Mouse (Mus musculus) lung, postnatal 14 days (tissue): ENCODE measurements at regions not wholly inside any gene's neighbourhood (a gene's known extent, or its start where the extent isn't known, plus 50 kb on each side); places are given as distances from the start of the nearest gene placed in this dataset.

ENCODE experiments used
- DNase-seq: peaks from one replicate; pipeline ENCODE4 v3.0.0; 2021

- no peak for DNase-seq
Observed at GRCm38 (mm10) chr19:14347026-14347425, 250.8 kb downstream of the Tle4 start.

DNA sequence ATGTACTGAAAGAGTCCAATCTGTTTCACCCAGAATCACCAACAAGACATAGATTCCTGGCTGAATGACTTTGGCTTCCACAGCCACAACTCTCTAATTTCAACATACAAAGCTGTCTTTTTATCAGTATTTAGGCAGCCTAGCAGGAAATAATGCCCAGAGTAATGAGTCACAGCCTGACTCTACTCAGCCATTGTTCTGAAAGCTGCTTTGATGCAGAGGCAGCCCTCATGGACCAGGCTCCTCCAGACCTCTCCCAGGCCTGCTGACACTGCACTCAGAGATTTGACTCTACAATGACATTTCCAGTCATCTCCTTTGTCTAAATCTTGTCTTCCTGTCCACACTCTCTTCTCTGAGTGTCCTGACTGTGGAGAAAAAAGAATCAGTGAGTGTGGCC, 250.4 kb downstream of the Tle4 start:
- DNase-seq, result no peak

DNA sequence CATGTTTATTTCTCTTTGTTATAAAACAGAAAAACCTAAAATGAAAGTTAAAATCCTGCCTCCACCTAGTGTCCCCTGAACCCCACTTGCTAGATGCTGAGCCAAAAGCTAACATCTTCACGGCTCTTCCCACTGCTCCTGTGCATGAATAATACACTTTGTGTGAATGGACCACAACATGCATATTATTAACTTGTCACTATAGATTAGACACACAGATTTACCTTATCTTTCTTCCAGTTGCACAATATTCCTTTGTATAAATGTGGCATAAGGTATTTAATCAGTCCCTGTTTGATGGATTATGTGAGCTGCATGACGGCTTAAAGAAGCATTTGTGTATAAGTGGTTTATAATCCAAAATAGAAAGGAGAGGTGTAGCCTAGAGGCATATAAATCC, 248.1 kb downstream of the Tle4 start:
- no peak for DNase-seq

GRCm38 (mm10) chr19:14351728-14352340, 246.0 kb downstream of the Tle4 start:
- DNase-seq, result no peak

- no peak for DNase-seq
Observed at GRCm38 (mm10) chr19:14352551-14352950, 245.3 kb downstream of the Tle4 start.

- DNase-seq, result no peak
Observed at GRCm38 (mm10) chr19:14353151-14353550, 244.7 kb downstream of the Tle4 start.

DNA sequence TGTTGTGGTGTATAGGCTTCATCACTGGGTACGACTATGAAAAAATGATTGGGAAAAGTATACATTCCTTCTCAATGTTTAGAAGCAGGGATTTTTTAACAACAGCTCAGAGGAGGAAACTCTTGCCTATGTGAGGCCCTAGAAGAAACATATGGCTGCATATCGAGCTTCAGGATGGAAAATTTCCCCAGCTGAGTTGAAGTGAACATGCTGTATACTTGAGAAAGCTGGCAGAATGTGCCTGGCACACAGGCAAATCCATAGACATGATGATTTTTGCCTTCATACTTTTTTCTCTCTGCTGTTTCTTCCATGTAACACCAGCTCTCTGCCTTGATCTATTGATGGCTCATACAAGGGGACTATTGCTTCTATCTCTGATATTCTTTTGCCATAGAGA, 242.7 kb downstream of the Tle4 start:
- no peak for DNase-seq

- no peak for DNase-seq
Observed at GRCm38 (mm10) chr19:14355946-14356345, 241.9 kb downstream of the Tle4 start.

DNA sequence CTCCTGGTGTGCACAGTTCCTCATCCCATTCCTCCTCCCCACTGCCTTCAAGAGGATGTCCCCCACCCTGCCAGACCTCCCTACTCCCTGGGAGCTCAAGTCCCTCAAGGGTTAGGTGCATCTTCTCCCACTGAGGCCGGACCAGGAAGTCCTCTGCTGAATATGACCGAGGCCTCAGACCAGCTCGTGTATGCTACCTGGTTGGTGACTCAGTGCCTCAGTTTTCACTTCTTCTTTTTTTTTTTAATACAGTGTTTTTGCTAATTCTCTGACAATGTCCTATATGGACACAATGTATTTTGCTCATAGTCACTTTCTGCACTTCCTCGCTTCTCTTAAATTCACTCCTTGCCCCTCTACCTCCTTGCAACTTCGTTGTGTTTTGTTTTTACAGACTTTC, 237.2 kb downstream of the Tle4 start:
- DNase-seq, result no peak

- no peak for DNase-seq
Observed at GRCm38 (mm10) chr19:14369098-14369604, 228.7 kb downstream of the Tle4 start.

DNA sequence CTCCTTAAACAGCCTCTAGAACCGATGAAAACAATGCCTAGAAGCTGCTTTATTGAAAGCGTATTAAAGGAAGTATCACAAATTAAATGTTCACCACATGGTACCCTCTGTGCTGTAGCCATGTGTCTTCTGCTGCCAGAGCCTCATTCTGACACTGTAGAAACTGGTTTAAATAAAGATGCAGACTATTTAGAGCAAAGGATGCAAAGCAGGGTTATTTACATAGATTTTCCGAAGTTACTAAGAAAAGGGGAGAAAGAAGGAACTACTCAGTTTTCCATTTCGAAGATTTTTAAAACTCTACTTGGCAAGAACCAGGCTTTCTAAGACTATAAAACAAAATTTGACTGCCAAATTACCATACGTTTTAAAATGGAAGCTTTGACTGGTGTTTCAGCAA, 226.5 kb downstream of the Tle4 start:
- no peak for DNase-seq

DNA sequence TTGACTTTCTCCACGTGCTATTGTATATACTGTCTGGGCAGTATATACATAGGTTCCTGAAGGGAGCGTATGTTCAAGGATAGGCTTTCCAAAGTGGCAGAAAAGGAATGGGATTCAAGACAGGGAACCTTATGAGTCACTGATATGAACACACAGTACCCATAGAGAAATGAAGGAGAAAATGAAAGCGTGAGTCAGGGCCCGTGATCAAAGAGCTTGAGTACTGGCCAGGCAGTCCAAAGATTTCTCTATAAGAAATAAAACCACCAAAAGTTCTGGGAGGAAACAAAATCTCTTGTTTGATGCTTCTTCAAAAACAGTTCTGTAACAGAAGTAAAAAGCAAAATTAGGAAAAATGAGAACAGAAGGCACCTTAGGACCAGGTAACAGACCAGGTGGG, 223.9 kb downstream of the Tle4 start:
- DNase-seq, result no peak

DNA sequence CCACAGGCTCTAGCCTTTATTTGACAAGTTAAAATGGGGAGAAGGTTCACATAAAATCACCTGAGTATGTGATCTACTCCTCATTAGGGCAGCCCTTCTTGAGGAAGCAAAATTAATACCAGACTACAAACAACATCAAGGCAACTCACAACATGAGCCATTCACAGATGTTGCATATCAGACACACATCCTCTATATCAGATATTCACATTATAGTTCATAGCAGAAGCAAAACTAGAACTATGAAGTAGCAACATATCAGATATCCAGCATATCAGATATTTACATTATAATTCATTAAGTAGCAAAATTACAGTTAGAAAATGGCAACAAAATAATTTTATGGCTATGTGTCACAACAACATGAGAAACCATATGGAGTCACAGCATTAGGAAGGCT, 217.0 kb downstream of the Tle4 start:
- no peak for DNase-seq

- no peak for DNase-seq
Observed at GRCm38 (mm10) chr19:14387796-14388195, 210.1 kb downstream of the Tle4 start.

DNA sequence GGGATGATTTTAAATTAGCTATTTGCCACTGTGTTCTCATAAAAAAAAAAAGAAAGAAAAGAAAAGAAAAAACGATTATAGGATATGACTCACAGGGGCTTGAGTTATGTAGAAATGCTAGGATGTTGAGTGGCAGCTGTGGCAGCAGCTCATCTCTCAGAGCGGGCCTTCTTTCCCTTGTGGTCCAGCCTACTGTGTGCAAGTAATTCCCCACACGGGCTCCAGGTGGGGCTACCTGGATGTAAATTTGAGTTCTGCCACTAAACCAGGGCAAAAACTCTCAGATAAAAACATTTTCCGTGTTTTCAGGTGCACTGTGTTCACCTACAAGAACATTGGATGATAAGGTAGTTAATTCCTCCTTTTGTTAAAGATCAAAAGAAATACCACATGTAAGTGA, 209.3 kb downstream of the Tle4 start:
- no peak for DNase-seq

DNA sequence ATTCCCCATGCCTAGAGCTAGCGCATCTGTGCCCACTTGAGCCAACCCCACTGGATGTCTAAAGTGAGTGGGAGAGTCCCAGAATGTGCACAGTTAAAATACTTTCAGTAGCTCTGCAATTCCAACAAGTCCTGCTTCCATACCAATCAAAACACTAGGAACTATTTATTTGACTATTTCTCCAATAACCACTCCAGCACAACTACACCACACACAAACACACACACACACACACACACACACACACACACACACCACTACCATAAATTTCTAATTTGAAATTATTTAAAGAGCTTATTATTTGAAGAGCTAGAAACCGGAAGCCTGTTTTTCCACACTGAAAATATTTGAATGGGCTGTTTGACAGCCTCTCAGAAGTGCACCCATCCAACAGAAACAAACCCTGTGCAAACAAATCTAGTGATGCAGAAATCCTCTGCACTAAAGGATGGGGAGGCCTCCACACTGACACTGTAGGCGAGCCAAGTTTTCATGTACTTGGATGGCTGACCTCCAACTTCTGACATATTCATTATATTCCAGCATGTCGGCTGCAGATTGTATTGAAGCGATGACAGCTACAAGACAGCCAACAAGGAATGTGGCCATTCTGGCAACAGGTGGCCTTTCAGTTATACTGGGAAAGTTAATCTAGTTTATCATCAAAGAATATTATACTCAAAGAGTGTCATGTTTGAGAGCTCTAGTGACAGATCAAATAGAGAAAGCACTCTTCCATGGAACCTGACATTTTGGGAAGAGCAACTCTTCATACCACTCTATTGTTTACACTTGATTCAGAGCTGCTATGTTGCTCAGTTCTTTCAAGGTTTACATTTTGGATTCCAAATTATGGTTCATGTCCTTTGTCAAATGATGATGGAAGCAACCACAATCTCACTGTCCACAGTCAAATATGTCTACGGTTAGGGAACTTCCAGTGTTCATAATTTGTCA, 207.7 kb downstream of the Tle4 start:
- DNase-seq, result no peak

DNA sequence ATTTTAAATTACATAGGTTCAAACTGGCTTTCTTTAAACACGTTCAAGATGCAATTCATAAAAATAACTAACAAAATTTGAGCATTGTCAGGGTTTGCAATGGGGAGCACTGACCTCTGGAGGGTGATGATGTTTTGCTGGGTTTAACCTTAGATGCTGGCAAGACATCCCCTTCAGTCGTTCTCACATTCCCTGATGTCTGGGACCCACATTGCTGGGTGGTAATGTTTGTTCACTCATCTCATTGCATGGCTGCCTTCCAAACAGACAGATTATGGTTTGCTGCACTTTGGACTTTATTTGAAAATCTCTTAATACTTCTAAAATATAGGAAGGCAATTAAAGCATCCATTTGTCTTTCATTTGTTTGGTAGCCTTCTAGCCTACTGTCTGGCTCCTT, 206.9 kb downstream of the Tle4 start:
- no peak for DNase-seq
